Mouse (Mus musculus): ENCODE results near the gene Gm49486.

DNA sequence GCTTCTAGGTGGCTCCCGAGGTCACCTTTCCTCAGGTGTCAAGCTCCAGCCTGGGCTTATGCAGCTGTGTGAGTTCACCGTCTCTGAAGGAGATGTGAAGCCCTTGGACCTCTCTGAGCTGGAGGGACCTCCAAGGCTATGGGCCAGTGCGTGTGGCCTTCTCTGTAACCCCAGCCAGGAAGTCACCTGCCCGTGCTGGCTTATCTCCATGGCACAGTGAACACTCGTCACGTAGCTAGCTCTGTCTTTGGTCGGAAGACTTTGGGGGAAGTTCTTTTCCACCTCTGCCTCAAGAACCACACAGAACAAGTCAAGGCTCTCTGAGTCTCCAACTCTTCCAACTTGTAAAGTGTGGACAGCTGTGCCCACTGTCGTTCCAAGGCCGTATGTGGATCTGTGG lies 35.1 kb upstream of the Gm49486 start:
- no peak for TF ChIP-seq CTCF (conservative IDR thresholded peaks at IDR 0.05; ENCODE audit: low read length)
- TF ChIP-seq POU5F1 (IDR thresholded peaks at IDR 0.05; ENCODE audit: borderline replicate concordance, low read length) = no peak
- TF ChIP-seq NANOG (IDR thresholded peaks at IDR 0.05; ENCODE audit: borderline replicate concordance, low read length) = no peak

Measured in E14TG2a.4 (cell line).